Mouse (Mus musculus) heart, embryonic 14.5 days (tissue): ENCODE data around the gene Cryba4. TPM values are rescaled to one million over a fixed set of nuclear protein-coding genes. Genes with fewer than 3 reads are reported as not detected.
A peak's percentile ranks its signal among the peaks of the same experiment; 100 is the strongest.

ENCODE experiments used
- ATAC-seq: fragments of 200-750 bp; cut with Nextera tagmentation; 2 replicates; pipeline ENCODE4 v1.8.0; 2017; ENCODE audit warnings: low read depth, moderate TSS enrichment; ENCODE audit not compliant: insufficient number of reproducible peaks, insufficient read depth, low FRiP score
- H3K27ac ChIP-seq, 2 experiments: fragments of 200-500 bp in 1 of 2; fragments of 300-500 bp in 1 of 2; sonication (generic) in 1 of 2; replicated peaks in 1 of 2; 2 replicates each; pipeline ENCODE4 v1.5.1; 2012 to 2014; ENCODE audit warnings: low read depth in 2 of 2, low read length in 2 of 2, control low read depth in 1 of 2, mild to moderate bottlenecking in 1 of 2, mixed read lengths in 1 of 2; ENCODE audit not compliant: control insufficient read depth in 1 of 2, insufficient read depth in 1 of 2
- H3K27me3 ChIP-seq: fragments of 300-500 bp; sonication (generic); 2 replicates; pipeline ENCODE4 v1.6.1; 2014; ENCODE audit warnings: mild to moderate bottlenecking, low read length, control low read depth; ENCODE audit not compliant: control insufficient read depth, insufficient read depth
- H3K36me3 ChIP-seq: fragments of 300-500 bp; sonication (generic); 2 replicates; pipeline ENCODE4 v1.6.1; 2014; ENCODE audit warnings: mild to moderate bottlenecking, control low read depth, low read length, mixed read lengths; ENCODE audit not compliant: control insufficient read depth, insufficient read depth
- H3K4me1 ChIP-seq, 2 experiments: fragments of 200-500 bp in 1 of 2; fragments of 300-500 bp in 1 of 2; sonication (generic) in 1 of 2; 2 replicates each; pipeline ENCODE4 v1.6.1; 2012 to 2014; ENCODE audit warnings: low read length in 2 of 2, control low read depth in 1 of 2, mixed read lengths in 1 of 2; ENCODE audit not compliant: control insufficient read depth in 2 of 2, insufficient read depth in 2 of 2
- H3K4me2 ChIP-seq: fragments of 300-500 bp; sonication (generic); 2 replicates; pipeline ENCODE4 v1.6.1; 2014; ENCODE audit warnings: mild to moderate bottlenecking, low read length
- H3K4me3 ChIP-seq, 2 experiments: fragments of 200-500 bp in 1 of 2; fragments of 300-500 bp in 1 of 2; sonication (generic) in 1 of 2; 2 replicates each; pipeline ENCODE4 v1.5.1; 2012 to 2014; ENCODE audit warnings: low read length in 2 of 2, mild to moderate bottlenecking in 2 of 2, control low read depth in 1 of 2, low read depth in 1 of 2, moderate library complexity in 1 of 2; ENCODE audit not compliant: control insufficient read depth in 1 of 2, insufficient read depth in 1 of 2
- H3K9ac ChIP-seq: fragments of 300-500 bp; sonication (generic); 2 replicates; pipeline ENCODE4 v1.6.1; 2014; ENCODE audit warnings: mild to moderate bottlenecking, low read length
- H3K9me3 ChIP-seq: fragments of 300-500 bp; sonication (generic); 2 replicates; pipeline ENCODE4 v1.6.1; 2016; ENCODE audit warnings: low read length, control low read depth; ENCODE audit not compliant: control insufficient read depth
- WGBS: fragments of 180-500 bp; shearing (Covaris S2); extraction: QIAGEN DNeasy Blood & Tissue Kit; methylation state at CpG from one replicate; pipeline ENCODE4 v1.1.7; 2014; 5-methylcytosine and 5-hydroxymethylcytosine counted together
- polyA plus RNA-seq: library from polyadenylated mRNA; unstranded; fragments of >200 nt; fragmentation: Nextera tagmentation; extraction: Ambion mirVana; gene quantifications from 2 replicates; pipeline ENCODE4 v1.2.1, GENCODE M21; 2014

Gene Cryba4
- polyA plus RNA-seq, 1 experiment from 2014 or later, result 2.2 TPM

GRCm38 (mm10) chr5:112290536-112290880 is 38.2 kb upstream of the Cryba4 start:
- no peak for ATAC-seq
- Histone ChIP-seq H3K9ac (no peak overlapping the region), H3K27me3 (no peaks in the 10 kb centered on the region), H3K9me3 (no peaks in the 10 kb centered on the region), H3K4me3 (no peak overlapping the region), H3K4me2 (peak overlapping the region; percentile 1), H3K4me1 (peaks cover 8 to 40% of the 10 kb centered on the region in 2 experiments; a peak in 3 of 4 replicates), H3K36me3 (no peaks in the 10 kb centered on the region), H3K27ac (no peak overlapping the region)
- WGBS, result 85% methylated on average over 8 of the region's 8 CpGs

GRCm38 (mm10) chr5:112289819-112290535 is 37.7 kb upstream of the Cryba4 start:
- H3K9me3 ChIP-seq, result no peaks in the 10 kb centered on the region
- no peak overlapping the region for H3K27ac ChIP-seq
- H3K4me3 ChIP-seq, result peak overlapping the region in 1 of 2 experiments; percentile 7; a peak in 1 of 4 replicates
- H3K4me1 ChIP-seq, result peaks cover 9 to 40% of the 10 kb centered on the region in 2 experiments
- WGBS, result 79% methylated on average over 16 of the region's 16 CpGs
- no peaks in the 10 kb centered on the region for H3K27me3 ChIP-seq
- H3K4me2 ChIP-seq, result peak overlapping the region; percentile 1
- no peak overlapping the region for H3K9ac ChIP-seq
- ATAC-seq, result no peak
- no peaks in the 10 kb centered on the region for H3K36me3 ChIP-seq

- Histone ChIP-seq H3K4me2 (peak overlapping the region; percentile 1; the same call in 1 of the 2 replicates), H3K27ac (no peak overlapping the region), H3K9me3 (no peaks in the 10 kb centered on the region), H3K36me3 (no peaks in the 10 kb centered on the region), H3K4me1 (peaks cover 12 to 44% of the 10 kb centered on the region in 2 experiments), H3K4me3 (peak overlapping the region; percentile 7 to 12; a peak in 1 of 4 replicates), H3K27me3 (no peaks in the 10 kb centered on the region), H3K9ac (0 out of 2 replicates have a peak overlapping the region, but pooled peaks have one; percentile 25)
- WGBS, result 44% methylated on average over 8 of the region's 8 CpGs
- ATAC-seq, result no peak
Measured at GRCm38 (mm10) chr5:112289236-112289635, 36.9 kb upstream of the Cryba4 start.

GRCm38 (mm10) chr5:112288193-112289141 is 36.1 kb upstream of the Cryba4 start:
- Histone ChIP-seq H3K27me3 (no peaks in the 10 kb centered on the region), H3K4me2 (peak overlapping the region; percentile 29), H3K36me3 (no peaks in the 10 kb centered on the region), H3K9ac (peak overlapping the region; percentile 25; the same call in 1 of the 2 replicates), H3K9me3 (no peaks in the 10 kb centered on the region), H3K4me1 (peaks cover 15 to 49% of the 10 kb centered on the region in 2 experiments), H3K27ac (peak overlapping the region in 1 of 2 experiments; percentile 19; a peak in 1 of 4 replicates), H3K4me3 (peak overlapping the region in 1 of 2 experiments; percentile 20; a peak in 1 of 4 replicates)
- ATAC-seq, result no peak
- 67% methylated on average over 9 of the region's 9 CpGs for WGBS

GRCm38 (mm10) chr5:112287652-112288051 is 35.3 kb upstream of the Cryba4 start:
- peaks cover 18 to 46% of the 10 kb centered on the region in 2 experiments for H3K4me1 ChIP-seq
- no peak overlapping the region for H3K4me3 ChIP-seq
- H3K27ac ChIP-seq, result 0 out of 4 replicates have a peak overlapping the region, but pooled peaks of 1 of the 2 experiments have one; percentile 19
- no peaks in the 10 kb centered on the region for H3K36me3 ChIP-seq
- H3K9ac ChIP-seq, result no peak overlapping the region
- H3K9me3 ChIP-seq, result no peaks in the 10 kb centered on the region
- no peak for ATAC-seq
- H3K4me2 ChIP-seq, result no peak overlapping the region
- WGBS, result 89% methylated on average over 2 of the region's 2 CpGs
- no peaks in the 10 kb centered on the region for H3K27me3 ChIP-seq

GRCm38 (mm10) chr5:112286984-112287641 is 34.8 kb upstream of the Cryba4 start:
- no peak for ATAC-seq
- Histone ChIP-seq H3K27ac (no peak overlapping the region), H3K4me2 (no peak overlapping the region), H3K27me3 (no peaks in the 10 kb centered on the region), H3K36me3 (no peaks in the 10 kb centered on the region), H3K9ac (no peak overlapping the region), H3K9me3 (no peaks in the 10 kb centered on the region), H3K4me3 (no peak overlapping the region), H3K4me1 (peaks cover 18 to 52% of the 10 kb centered on the region in 2 experiments)
- WGBS, result 71% methylated on average over 11 of the region's 11 CpGs

GRCm38 (mm10) chr5:112286608-112286983 is 34.3 kb upstream of the Cryba4 start:
- no peak for ATAC-seq
- WGBS, result 67% methylated on average over 2 of the region's 2 CpGs
- no peak overlapping the region for H3K9ac ChIP-seq
- no peaks in the 10 kb centered on the region for H3K9me3 ChIP-seq
- no peak overlapping the region for H3K4me3 ChIP-seq
- H3K36me3 ChIP-seq, result no peaks in the 10 kb centered on the region
- H3K27ac ChIP-seq, result no peak overlapping the region
- H3K4me2 ChIP-seq, result no peak overlapping the region
- no peaks in the 10 kb centered on the region for H3K27me3 ChIP-seq
- H3K4me1 ChIP-seq, result peaks cover 18 to 56% of the 10 kb centered on the region in 2 experiments
